Mouse (Mus musculus) midbrain, embryonic 11.5 days (tissue): Measurements from ENCODE around the gene Olfr698. TPM values are rescaled to one million over a fixed set of nuclear protein-coding genes. Genes with fewer than 3 reads are reported as not detected.
"Not testable (repeated sequence)": the region's sequence is repeated elsewhere in the genome, so short reads cannot be mapped to it uniquely, and the experiment has no call there.

ENCODE experiments used
- ATAC-seq: fragments of 200-750 bp; cut with Nextera tagmentation; 2 replicates; pipeline ENCODE4 v1.8.0; 2017; ENCODE audit warnings: moderate TSS enrichment, moderate library complexity; ENCODE audit not compliant: low FRiP score
- DNase-seq: peaks from one replicate; pipeline ENCODE4 v3.0.0; 2015; ENCODE audit warnings: low spot score; ENCODE audit errors: missing footprints
- H3K27ac ChIP-seq: fragments of 300-500 bp; sonication (generic); 2 replicates; pipeline ENCODE4 v1.5.1; 2014; ENCODE audit warnings: low read depth, low read length
- H3K27me3 ChIP-seq: fragments of 300-500 bp; sonication (generic); 2 replicates; pipeline ENCODE4 v1.6.1; 2014; ENCODE audit warnings: mild to moderate bottlenecking, low read length, moderate library complexity, mixed read lengths; ENCODE audit not compliant: control insufficient read depth, insufficient read depth
- H3K36me3 ChIP-seq: fragments of 300-500 bp; sonication (generic); 2 replicates; pipeline ENCODE4 v1.6.1; 2014; ENCODE audit warnings: mild to moderate bottlenecking, low read length, moderate library complexity, mixed read lengths; ENCODE audit not compliant: control insufficient read depth, insufficient read depth
- H3K4me1 ChIP-seq: fragments of 300-500 bp; sonication (generic); 2 replicates; pipeline ENCODE4 v1.6.1; 2014; ENCODE audit warnings: low read length; ENCODE audit not compliant: control insufficient read depth, insufficient read depth
- H3K4me2 ChIP-seq: fragments of 300-500 bp; sonication (generic); 2 replicates; pipeline ENCODE4 v1.6.1; 2014; ENCODE audit warnings: mild to moderate bottlenecking, moderate library complexity
- H3K4me3 ChIP-seq: fragments of 300-500 bp; sonication (generic); 2 replicates; pipeline ENCODE4 v1.5.1; 2014; ENCODE audit warnings: low read depth, low read length
- H3K9ac ChIP-seq: fragments of 300-500 bp; sonication (generic); 2 replicates; pipeline ENCODE4 v1.6.1; 2014; ENCODE audit warnings: low read length
- H3K9me3 ChIP-seq: fragments of 300-500 bp; sonication (generic); 2 replicates; pipeline ENCODE4 v1.6.1; 2016; ENCODE audit warnings: low read length; ENCODE audit not compliant: control insufficient read depth
- WGBS: fragments of 180-500 bp; shearing (Covaris S2); extraction: QIAGEN DNeasy Blood & Tissue Kit; methylation state at CpG from one replicate; pipeline ENCODE4 v1.1.7; 2014; 5-methylcytosine and 5-hydroxymethylcytosine counted together
- polyA plus RNA-seq: library from polyadenylated mRNA; unstranded; fragments of >200 nt; fragmentation: Nextera tagmentation; extraction: Ambion mirVana; gene quantifications from 2 replicates; pipeline ENCODE4 v1.2.1, GENCODE M21; 2014

The Olfr698 gene
- polyA plus RNA-seq, 1 experiment from 2014 or later, result not detected

- Histone ChIP-seq H3K4me1 (no peaks in the 10 kb centered on the region), H3K27me3 (no peaks in the 10 kb centered on the region), H3K9me3 (no peaks in the 10 kb centered on the region), H3K4me3 (no peak within 1 kb of the TSS), H3K9ac (no peak within 1 kb of the TSS), H3K27ac (no peak within 1 kb of the TSS), H3K36me3 (no peaks in the 10 kb centered on the region), H3K4me2 (no peak within 1 kb of the TSS)
- DNase-seq, result no peak
- no peak for ATAC-seq
These were observed 38.9 kb downstream of the Olfr698 start, which contains the start of gene Olfr695 for GRCm38 (mm10) chr7:106716296-106716695. Gene Olfr695, minus strand, starts transcription at chr7:106716396.

DNA sequence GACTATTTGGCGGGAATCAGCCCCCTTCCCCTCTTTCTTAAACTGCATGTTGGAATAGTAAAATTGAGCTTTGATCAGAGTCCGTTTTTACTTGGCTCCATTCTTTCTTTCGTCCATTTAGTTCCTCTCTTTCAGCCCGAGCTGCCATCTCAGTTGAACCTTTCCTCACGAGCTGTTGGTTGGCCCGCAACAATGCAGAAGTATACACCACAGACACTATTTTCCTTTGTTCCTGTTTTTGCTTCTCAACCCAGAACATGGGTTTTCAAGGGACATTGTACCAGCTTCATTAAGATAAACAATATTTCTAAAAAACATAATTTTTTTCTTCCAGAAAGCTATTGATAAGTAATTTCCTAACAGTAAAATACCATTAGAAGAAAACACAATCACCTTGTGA is 43.7 kb downstream of the Olfr698 start:
- Histone ChIP-seq H3K9me3 (no peaks in the 10 kb centered on the region), H3K27me3 (no peaks in the 10 kb centered on the region), H3K9ac (no peak overlapping the region), H3K36me3 (no peaks in the 10 kb centered on the region), H3K4me3 (no peak overlapping the region), H3K4me2 (no peak overlapping the region), H3K27ac (no peak overlapping the region), H3K4me1 (no peaks in the 10 kb centered on the region)
- ATAC-seq (no peak), DNase-seq (no peak)
- WGBS, result 87% methylated on average over 6 of the region's 6 CpGs

DNA sequence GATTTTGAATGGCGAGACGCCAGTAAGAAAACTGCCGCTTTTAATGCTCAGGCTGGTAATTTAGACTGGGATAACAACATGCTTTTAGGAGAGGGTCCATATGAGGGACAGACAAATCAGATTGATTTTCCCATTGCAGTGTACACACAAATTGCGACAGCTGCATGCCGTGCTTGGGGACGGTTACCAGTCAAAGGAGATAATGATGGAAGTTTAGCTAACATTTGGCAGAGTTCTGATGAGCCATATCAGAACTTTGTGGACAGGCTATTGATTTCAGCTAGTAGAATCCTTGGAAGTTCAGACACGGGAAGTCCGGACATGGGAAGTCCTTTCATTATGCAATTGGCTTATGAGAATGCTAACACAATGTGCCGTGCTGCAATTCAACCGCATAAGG is 47.5 kb downstream of the Olfr698 start:
- not testable (repeated sequence) for H3K9ac ChIP-seq, H3K27me3 ChIP-seq, DNase-seq, ATAC-seq, H3K4me3 ChIP-seq, H3K36me3 ChIP-seq, H3K9me3 ChIP-seq, H3K4me1 ChIP-seq, H3K27ac ChIP-seq, H3K4me2 ChIP-seq
- 84% methylated on average over 10 of the region's 10 CpGs for WGBS

Other genes starting within 250 kb of the Olfr698 start
- gene Olfr693, start 74.8 kb downstream of the Olfr698 start, polyA plus RNA-seq, result not detected in 2 replicates
- not detected in 2 replicates for gene Olfr694, start 63.6 kb downstream of the Olfr698 start, polyA plus RNA-seq
- not detected in 2 replicates for gene Olfr695, start 39.0 kb downstream of the Olfr698 start, polyA plus RNA-seq
- not detected in 2 replicates for gene Olfr697, start 13.0 kb downstream of the Olfr698 start, polyA plus RNA-seq
- gene Olfr699, start 37.8 kb upstream of the Olfr698 start, polyA plus RNA-seq, result not detected in 2 replicates
- not detected in 2 replicates for gene Olfr700, start 53.4 kb upstream of the Olfr698 start, polyA plus RNA-seq
- gene Olfr701, start 58.7 kb upstream of the Olfr698 start, polyA plus RNA-seq, result not detected in 2 replicates
- not detected in 2 replicates for gene Olfr702, start 78.5 kb upstream of the Olfr698 start, polyA plus RNA-seq
- not detected in 2 replicates for gene Olfr703, start 88.0 kb upstream of the Olfr698 start, polyA plus RNA-seq
- gene Olfr704, start 107.8 kb upstream of the Olfr698 start, polyA plus RNA-seq, result not detected in 2 replicates
- gene Olfr705, start 121.5 kb upstream of the Olfr698 start, polyA plus RNA-seq, result not detected in 2 replicates
- gene Olfr706, start 132.8 kb upstream of the Olfr698 start, polyA plus RNA-seq, result not detected in 2 replicates
- gene Olfr707, start 145.8 kb upstream of the Olfr698 start, polyA plus RNA-seq, result not detected in 2 replicates
- gene Olfr1532-ps1, start 152.6 kb upstream of the Olfr698 start, polyA plus RNA-seq, result not detected in 2 replicates
- gene Olfr709-ps1, start 176.8 kb upstream of the Olfr698 start, polyA plus RNA-seq, result not detected in 2 replicates
- gene Olfr710, start 192.9 kb upstream of the Olfr698 start, polyA plus RNA-seq, result not detected in 2 replicates
- not detected in 2 replicates for gene Olfr6, start 208.5 kb upstream of the Olfr698 start, polyA plus RNA-seq
- not detected in 2 replicates for gene Olfr711, start 220.1 kb upstream of the Olfr698 start, polyA plus RNA-seq